Mouse (Mus musculus) heart, embryonic 12.5 days (tissue): Measurements from ENCODE around the gene Efhc1. TPM values are rescaled to one million over a fixed set of nuclear protein-coding genes. Genes with fewer than 3 reads are reported as not detected.
"Not testable (repeated sequence)": the region's sequence is repeated elsewhere in the genome, so short reads cannot be mapped to it uniquely, and the experiment has no call there.

Experiments
- ATAC-seq: fragments of 200-750 bp; cut with Nextera tagmentation; 2 replicates; pipeline ENCODE4 v1.8.0; 2017; ENCODE audit warnings: moderate TSS enrichment, moderate library complexity; ENCODE audit not compliant: insufficient number of reproducible peaks, low FRiP score
- H3K27ac ChIP-seq: fragments of 300-500 bp; sonication (generic); 2 replicates; pipeline ENCODE4 v1.5.1; 2016; ENCODE audit warnings: mild to moderate bottlenecking, moderate library complexity; ENCODE audit not compliant: poor library complexity, severe bottlenecking
- H3K27me3 ChIP-seq: fragments of 300-500 bp; sonication (generic); replicated peaks from 2 replicates; pipeline ENCODE4 v1.6.1; 2016; ENCODE audit warnings: mild to moderate bottlenecking, moderate library complexity
- H3K36me3 ChIP-seq: fragments of 300-500 bp; sonication (generic); 2 replicates; pipeline ENCODE4 v1.6.1; 2016; ENCODE audit warnings: mild to moderate bottlenecking, moderate library complexity
- H3K4me1 ChIP-seq: fragments of 300-500 bp; sonication (generic); replicated peaks from 2 replicates; pipeline ENCODE4 v1.6.1; 2016; ENCODE audit warnings: mild to moderate bottlenecking
- H3K4me2 ChIP-seq: fragments of 300-500 bp; sonication (generic); 2 replicates; pipeline ENCODE4 v1.6.1; 2016; ENCODE audit warnings: mild to moderate bottlenecking, moderate library complexity
- H3K4me3 ChIP-seq: fragments of 300-500 bp; sonication (generic); 2 replicates; pipeline ENCODE4 v1.5.1; 2016; ENCODE audit warnings: mild to moderate bottlenecking
- H3K9ac ChIP-seq: fragments of 300-500 bp; sonication (generic); 2 replicates; pipeline ENCODE4 v1.6.1; 2016; ENCODE audit warnings: mild to moderate bottlenecking, moderate library complexity
- H3K9me3 ChIP-seq: fragments of 300-500 bp; sonication (generic); replicated peaks from 2 replicates; pipeline ENCODE4 v1.6.1; 2016; ENCODE audit warnings: mild to moderate bottlenecking, moderate library complexity
- WGBS: fragments of 180-500 bp; shearing (Covaris S2); methylation state at CpG from one replicate; pipeline ENCODE4 v1.1.7; 2016; 5-methylcytosine and 5-hydroxymethylcytosine counted together
- polyA plus RNA-seq: library from polyadenylated mRNA; unstranded; fragments of >200 nt; fragmentation: Nextera tagmentation; extraction: Ambion mirVana; gene quantifications from 2 replicates; pipeline ENCODE4 v1.2.1, GENCODE M21; 2016

The Efhc1 gene
- polyA plus RNA-seq, 1 experiment from 2014 or later = 1.1 TPM

DNA sequence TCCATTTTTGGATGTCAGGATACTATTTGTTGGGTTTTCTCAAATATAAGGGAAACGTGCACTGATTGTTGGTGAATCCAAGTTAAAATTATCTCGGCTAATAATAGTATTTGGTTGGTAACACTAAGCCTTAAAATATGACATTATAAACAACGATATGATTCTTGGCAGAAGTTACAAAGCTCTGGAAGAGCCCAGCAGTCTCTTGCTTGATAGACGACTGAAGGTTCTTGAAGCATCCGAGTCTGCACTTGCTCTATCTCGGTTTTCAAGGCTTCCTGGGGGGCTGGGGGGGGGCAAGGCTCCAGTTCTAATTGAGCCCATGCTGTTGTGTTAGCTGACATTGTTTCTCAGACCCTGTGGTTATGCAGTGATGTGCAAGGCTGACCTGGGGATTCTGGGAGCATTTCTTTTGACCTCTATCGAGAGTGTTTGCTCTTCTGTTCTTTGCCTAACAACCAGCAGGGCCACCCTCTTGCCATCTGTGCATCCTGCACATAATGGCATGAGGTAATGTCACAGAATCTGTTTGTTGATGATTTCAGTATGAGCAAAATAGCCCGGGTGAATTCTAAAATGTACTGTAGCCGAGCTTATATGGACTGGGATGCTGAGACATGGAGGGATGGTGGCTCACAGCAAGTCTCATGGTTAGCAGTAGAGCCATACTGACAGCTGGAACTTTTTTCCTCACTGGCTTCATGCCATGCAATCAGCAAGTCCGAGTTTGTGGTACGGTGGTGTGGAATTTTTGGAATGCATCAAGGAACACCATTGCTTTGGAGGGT lies 28.6 kb upstream of the Efhc1 start:
- Histone ChIP-seq H3K4me3 (no peak overlapping the region), H3K4me1 (peaks cover 10% of the 10 kb centered on the region), H3K27ac (no peak overlapping the region), H3K36me3 (no peaks in the 10 kb centered on the region), H3K4me2 (no peak overlapping the region), H3K9ac (no peak overlapping the region), H3K27me3 (no peaks in the 10 kb centered on the region), H3K9me3 (no peaks in the 10 kb centered on the region)
- ATAC-seq = no peak
- 38% methylated on average over 11 of the region's 11 CpGs for WGBS

- not testable (repeated sequence) for H3K36me3 ChIP-seq, H3K9me3 ChIP-seq, H3K4me1 ChIP-seq, H3K4me3 ChIP-seq, ATAC-seq, H3K27ac ChIP-seq, H3K4me2 ChIP-seq, H3K9ac ChIP-seq, H3K27me3 ChIP-seq
- 75% methylated on average over 7 of the region's 7 CpGs for WGBS
These were observed 26.1 kb upstream of the Efhc1 start for GRCm38 (mm10) chr1:20925324-20925723.

DNA sequence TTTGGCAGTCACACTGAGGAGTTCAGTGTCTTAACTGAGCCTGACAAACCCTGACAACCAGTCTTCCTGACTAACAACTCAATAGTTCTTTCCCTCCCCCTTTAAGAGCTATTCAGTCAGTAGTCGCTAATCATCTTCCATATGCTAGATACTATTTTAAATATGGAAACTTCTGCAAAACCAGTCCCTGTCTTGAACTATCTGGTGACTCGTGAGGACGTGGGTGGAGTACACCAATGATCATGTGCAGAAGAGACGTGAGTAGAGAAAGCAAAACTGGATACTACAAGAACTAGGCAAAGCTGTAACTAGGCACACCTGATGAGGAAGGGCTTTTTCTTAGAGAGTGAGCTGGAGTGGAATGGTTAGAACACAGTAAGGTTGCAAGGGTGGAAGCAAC lies 25.5 kb upstream of the Efhc1 start:
- H3K27ac ChIP-seq = no peak overlapping the region
- no peaks in the 10 kb centered on the region for H3K9me3 ChIP-seq
- WGBS = 84% methylated on average over 4 of the region's 4 CpGs
- no peak overlapping the region for H3K4me3 ChIP-seq
- H3K4me2 ChIP-seq = no peak overlapping the region
- H3K4me1 ChIP-seq = peaks cover 10% of the 10 kb centered on the region
- ATAC-seq = no peak
- no peak overlapping the region for H3K9ac ChIP-seq
- no peaks in the 10 kb centered on the region for H3K27me3 ChIP-seq
- H3K36me3 ChIP-seq = no peaks in the 10 kb centered on the region

DNA sequence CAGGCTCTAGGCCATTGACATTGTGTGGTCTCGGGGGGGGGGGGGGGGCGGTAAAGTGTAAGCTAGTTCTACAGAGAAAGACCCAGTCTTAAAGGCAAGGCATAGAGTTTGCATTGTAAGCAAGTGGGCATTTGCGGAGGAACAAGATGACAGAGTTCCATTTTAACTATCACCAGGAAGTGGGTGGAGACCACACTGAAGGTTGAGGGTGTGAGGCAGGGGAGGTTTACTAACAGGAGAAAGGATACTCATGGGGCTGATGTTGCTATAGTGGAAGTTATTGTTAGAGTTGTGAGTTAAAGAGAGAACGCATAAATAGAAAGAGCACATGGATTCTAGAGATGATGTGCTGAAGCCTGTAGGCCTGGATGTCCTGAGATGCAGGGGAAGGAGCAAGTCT lies 25.1 kb upstream of the Efhc1 start:
- Histone ChIP-seq H3K36me3 (no peaks in the 10 kb centered on the region), H3K4me2 (no peak overlapping the region), H3K9me3 (no peaks in the 10 kb centered on the region), H3K27ac (no peak overlapping the region), H3K4me1 (peaks cover 10% of the 10 kb centered on the region), H3K9ac (no peak overlapping the region), H3K4me3 (no peak overlapping the region), H3K27me3 (no peaks in the 10 kb centered on the region)
- 74% methylated on average over 4 of the region's 4 CpGs for WGBS
- ATAC-seq = no peak

- peaks cover 2% of the 10 kb centered on the region; the same call in 1 of the 2 replicates for H3K4me1 ChIP-seq
- H3K9ac ChIP-seq = no peak overlapping the region
- H3K27ac ChIP-seq = no peak overlapping the region
- H3K9me3 ChIP-seq = no peaks in the 10 kb centered on the region
- no peak overlapping the region for H3K4me2 ChIP-seq
- WGBS = 69% methylated on average over 4 of the region's 4 CpGs
- ATAC-seq = no peak
- H3K27me3 ChIP-seq = no peaks in the 10 kb centered on the region
- H3K36me3 ChIP-seq = no peaks in the 10 kb centered on the region
- no peak overlapping the region for H3K4me3 ChIP-seq
These were observed 22.9 kb upstream of the Efhc1 start for GRCm38 (mm10) chr1:20928487-20928886.

- 23% methylated on average over 7 of the region's 7 CpGs for WGBS
- no peak overlapping the region for H3K27ac ChIP-seq
- H3K9me3 ChIP-seq = no peaks in the 10 kb centered on the region
- no peak overlapping the region for H3K9ac ChIP-seq
- peaks cover 8% of the 10 kb centered on the region; the same call in 1 of the 2 replicates for H3K4me1 ChIP-seq
- H3K36me3 ChIP-seq = peaks cover 13% of the 10 kb centered on the region
- no peaks in the 10 kb centered on the region for H3K27me3 ChIP-seq
- H3K4me3 ChIP-seq = no peak overlapping the region
- peak; percentile 73 for ATAC-seq
- no peak overlapping the region for H3K4me2 ChIP-seq
These were observed 18.0 kb upstream of the Efhc1 start for GRCm38 (mm10) chr1:20933457-20933856.

- Histone ChIP-seq H3K27me3 (no peaks in the 10 kb centered on the region), H3K4me3 (no peak overlapping the region), H3K9me3 (no peaks in the 10 kb centered on the region), H3K27ac (no peak overlapping the region), H3K9ac (no peak overlapping the region), H3K4me1 (peaks cover 8% of the 10 kb centered on the region; the same call in 1 of the 2 replicates), H3K4me2 (no peak overlapping the region), H3K36me3 (peaks cover 13% of the 10 kb centered on the region)
- ATAC-seq = peak; percentile 61
- WGBS = 78% methylated on average over 22 of the region's 22 CpGs
These were observed 16.3 kb upstream of the Efhc1 start for GRCm38 (mm10) chr1:20935106-20935505.

DNA sequence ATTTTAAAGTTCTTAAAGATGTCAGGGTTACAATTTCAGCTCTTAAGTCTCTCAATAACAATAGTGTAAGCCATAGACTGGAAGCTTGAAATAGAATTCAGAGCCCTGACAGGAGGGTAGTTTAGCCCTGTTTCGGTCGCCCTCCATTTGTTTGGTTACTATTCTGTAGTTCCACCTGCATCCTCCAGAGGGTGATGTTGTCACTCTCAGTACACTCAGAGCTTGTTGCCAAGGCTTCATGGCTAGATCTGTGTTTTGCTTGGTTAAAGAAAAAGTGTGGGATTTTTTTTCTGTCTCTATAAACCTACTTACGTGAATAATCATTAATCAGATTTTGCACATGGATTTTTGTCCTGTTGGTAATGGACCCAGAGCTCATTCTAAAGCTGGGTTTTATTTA lies 12.4 kb upstream of the Efhc1 start:
- H3K4me1 ChIP-seq = peaks cover 8% of the 10 kb centered on the region; the same call in 1 of the 2 replicates
- H3K4me3 ChIP-seq = no peak overlapping the region
- H3K27ac ChIP-seq = no peak overlapping the region
- WGBS = 21% methylated on average over 3 of the region's 3 CpGs
- no peaks in the 10 kb centered on the region for H3K27me3 ChIP-seq
- H3K36me3 ChIP-seq = peaks cover 13% of the 10 kb centered on the region
- no peak for ATAC-seq
- H3K4me2 ChIP-seq = no peak overlapping the region
- no peak overlapping the region for H3K9ac ChIP-seq
- H3K9me3 ChIP-seq = peaks cover 5% of the 10 kb centered on the region

DNA sequence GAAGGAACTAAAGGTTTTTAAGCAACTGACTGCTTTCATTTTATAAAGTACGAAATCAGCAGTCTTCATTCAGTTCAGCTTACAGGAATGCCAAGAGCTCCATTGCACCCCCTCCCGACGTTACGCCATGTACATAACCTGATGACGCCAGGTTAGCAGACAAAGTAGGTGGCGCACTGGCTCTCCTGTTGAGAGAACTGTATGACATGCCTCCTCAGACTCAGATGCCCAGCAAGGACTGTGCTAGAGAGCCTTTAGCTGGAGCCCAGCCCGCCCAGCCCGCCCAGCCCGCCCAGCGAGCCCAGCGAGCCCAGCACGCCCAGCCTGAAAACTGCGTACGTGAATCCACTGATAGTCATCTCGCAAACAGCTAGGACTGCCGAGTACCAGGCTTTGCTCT lies 11.3 kb upstream of the Efhc1 start:
- H3K9ac ChIP-seq = no peak overlapping the region
- peaks cover 3% of the 10 kb centered on the region; the same call in 1 of the 2 replicates for H3K36me3 ChIP-seq
- peaks cover 5% of the 10 kb centered on the region for H3K9me3 ChIP-seq
- 44% methylated on average over 16 of the region's 16 CpGs for WGBS
- peaks cover under 1% of the 10 kb centered on the region; the same call in 1 of the 2 replicates for H3K4me1 ChIP-seq
- no peak overlapping the region for H3K27ac ChIP-seq
- ATAC-seq = peak; percentile 42; the same call in 1 of the 2 replicates
- H3K27me3 ChIP-seq = no peaks in the 10 kb centered on the region
- H3K4me3 ChIP-seq = no peak overlapping the region
- peak overlapping the region; percentile 40 for H3K4me2 ChIP-seq

GRCm38 (mm10) chr1:20941322-20941721 lies 10.1 kb upstream of the Efhc1 start:
- H3K4me3 ChIP-seq = no peak overlapping the region
- H3K9me3 ChIP-seq = peaks cover 5% of the 10 kb centered on the region
- H3K4me2 ChIP-seq = no peak overlapping the region
- no peaks in the 10 kb centered on the region for H3K4me1 ChIP-seq
- no peak overlapping the region for H3K9ac ChIP-seq
- WGBS = 54% methylated on average over 2 of the region's 2 CpGs
- ATAC-seq = no peak
- H3K27ac ChIP-seq = no peak overlapping the region
- H3K36me3 ChIP-seq = no peaks in the 10 kb centered on the region
- no peaks in the 10 kb centered on the region for H3K27me3 ChIP-seq

GRCm38 (mm10) chr1:20941857-20942256 lies 9.6 kb upstream of the Efhc1 start:
- Histone ChIP-seq H3K4me3 (no peak overlapping the region), H3K27ac (no peak overlapping the region), H3K9ac (no peak overlapping the region), H3K4me1 (no peaks in the 10 kb centered on the region), H3K27me3 (no peaks in the 10 kb centered on the region), H3K36me3 (no peaks in the 10 kb centered on the region), H3K4me2 (no peak overlapping the region), H3K9me3 (peaks cover 5% of the 10 kb centered on the region)
- no peak for ATAC-seq
- WGBS = 87% methylated on average over 7 of the region's 7 CpGs

- H3K9ac ChIP-seq = no peak overlapping the region
- 92% methylated on average over 2 of the region's 2 CpGs for WGBS
- peaks cover 5% of the 10 kb centered on the region for H3K9me3 ChIP-seq
- H3K4me1 ChIP-seq = no peaks in the 10 kb centered on the region
- no peak overlapping the region for H3K4me3 ChIP-seq
- H3K27ac ChIP-seq = no peak overlapping the region
- H3K4me2 ChIP-seq = no peak overlapping the region
- no peaks in the 10 kb centered on the region for H3K27me3 ChIP-seq
- no peak for ATAC-seq
- no peaks in the 10 kb centered on the region for H3K36me3 ChIP-seq
These were observed 8.4 kb upstream of the Efhc1 start for GRCm38 (mm10) chr1:20943016-20943415.
